Mouse (Mus musculus) kidney, embryonic 14.5 days (tissue): ENCODE measurements around the gene Akr1b8. TPM values are rescaled to one million over a fixed set of nuclear protein-coding genes. Genes with fewer than 3 reads are reported as not detected.
"Not testable (repeated sequence)": the region's sequence is repeated elsewhere in the genome, so short reads cannot be mapped to it uniquely, and the experiment has no call there.

Experiments
- ATAC-seq: fragments of 200-750 bp; cut with Nextera tagmentation; 2 replicates; pipeline ENCODE4 v1.8.0; 2017; ENCODE audit warnings: moderate number of reproducible peaks, mild to moderate bottlenecking, moderate TSS enrichment, moderate library complexity; ENCODE audit not compliant: low FRiP score, low TSS enrichment
- H3K27ac ChIP-seq: fragments of 300-500 bp; sonication (generic); 2 replicates; pipeline ENCODE4 v1.5.1; 2014; ENCODE audit warnings: low read depth, mild to moderate bottlenecking, low read length, moderate library complexity, mixed read lengths
- H3K27me3 ChIP-seq: fragments of 300-500 bp; sonication (generic); 2 replicates; pipeline ENCODE4 v1.6.1; 2014; ENCODE audit warnings: mild to moderate bottlenecking, low read length; ENCODE audit not compliant: control insufficient read depth, insufficient read depth
- H3K36me3 ChIP-seq: fragments of 300-500 bp; sonication (generic); 2 replicates; pipeline ENCODE4 v1.6.1; 2014; ENCODE audit warnings: low read length, mixed read lengths; ENCODE audit not compliant: control insufficient read depth, insufficient read depth
- H3K4me1 ChIP-seq: fragments of 300-500 bp; sonication (generic); 2 replicates; pipeline ENCODE4 v1.6.1; 2014; ENCODE audit warnings: low read length, mixed read lengths; ENCODE audit not compliant: control insufficient read depth, insufficient read depth
- H3K4me2 ChIP-seq: fragments of 300-500 bp; sonication (generic); replicated peaks from 2 replicates; pipeline ENCODE4 v1.6.1; 2014; ENCODE audit warnings: low read depth, mild to moderate bottlenecking, low read length
- H3K4me3 ChIP-seq: fragments of 300-500 bp; sonication (generic); 2 replicates; pipeline ENCODE4 v1.5.1; 2014; ENCODE audit warnings: mild to moderate bottlenecking, low read length
- H3K9ac ChIP-seq: fragments of 300-500 bp; sonication (generic); 2 replicates; pipeline ENCODE4 v1.6.1; 2014; ENCODE audit warnings: low read depth, mild to moderate bottlenecking, low read length, moderate library complexity
- H3K9me3 ChIP-seq: fragments of 300-500 bp; sonication (generic); 2 replicates; pipeline ENCODE4 v1.6.1; 2016; ENCODE audit warnings: low read length; ENCODE audit not compliant: control insufficient read depth
- WGBS: fragments of 180-500 bp; shearing (Covaris S2); extraction: QIAGEN DNeasy Blood & Tissue Kit; methylation state at CpG from one replicate; pipeline ENCODE4 v1.1.7; 2014; 5-methylcytosine and 5-hydroxymethylcytosine counted together
- polyA plus RNA-seq: library from polyadenylated mRNA; unstranded; fragments of >200 nt; fragmentation: Nextera tagmentation; extraction: Ambion mirVana; gene quantifications from 2 replicates; pipeline ENCODE4 v1.2.1, GENCODE M21; 2014

Gene Akr1b8
- polyA plus RNA-seq, 1 experiment from 2014 or later = 14.9 TPM

GRCm38 (mm10) chr6:34407403-34407802, 53.5 kb downstream of the Akr1b8 start:
- 81% methylated on average over 10 of the region's 10 CpGs for WGBS
- Histone ChIP-seq H3K4me1 (peaks cover 3% of the 10 kb centered on the region; the same call in 1 of the 2 replicates), H3K36me3 (no peaks in the 10 kb centered on the region), H3K27ac (no peak overlapping the region), H3K4me3 (no peak overlapping the region), H3K9me3 (peaks cover 3% of the 10 kb centered on the region; the same call in 1 of the 2 replicates), H3K9ac (no peak overlapping the region), H3K27me3 (no peaks in the 10 kb centered on the region), H3K4me2 (no peak overlapping the region)
- no peak for ATAC-seq

- H3K9me3 ChIP-seq = no peaks in the 10 kb centered on the region
- H3K4me1 ChIP-seq = peaks cover 3% of the 10 kb centered on the region; the same call in 1 of the 2 replicates
- WGBS = 17% methylated on average over 6 of the region's 6 CpGs
- H3K4me3 ChIP-seq = no peak within 1 kb of the TSS
- no peaks in the 10 kb centered on the region for H3K36me3 ChIP-seq
- ATAC-seq = no peak
- no peak within 1 kb of the TSS for H3K27ac ChIP-seq
- no peak within 1 kb of the TSS for H3K4me2 ChIP-seq
- no peak within 1 kb of the TSS for H3K9ac ChIP-seq
- H3K27me3 ChIP-seq = no peaks in the 10 kb centered on the region
These were observed 58.1 kb downstream of the Akr1b8 start, which contains the start of gene Akr1b7 for GRCm38 (mm10) chr6:34412023-34412422. TSS of gene Akr1b7 (plus strand) at chr6:34412334.

- no peaks in the 10 kb centered on the region for H3K36me3 ChIP-seq
- no peaks in the 10 kb centered on the region for H3K27me3 ChIP-seq
- H3K4me1 ChIP-seq = peaks cover 3% of the 10 kb centered on the region; the same call in 1 of the 2 replicates
- H3K4me3 ChIP-seq = no peak overlapping the region
- no peak overlapping the region for H3K4me2 ChIP-seq
- H3K9ac ChIP-seq = no peak overlapping the region
- H3K27ac ChIP-seq = no peak overlapping the region
- 83% methylated on average over 1 of the region's 1 CpGs for WGBS
- no peaks in the 10 kb centered on the region for H3K9me3 ChIP-seq
- ATAC-seq = no peak
These were observed 58.8 kb downstream of the Akr1b8 start for GRCm38 (mm10) chr6:34412688-34413087.

GRCm38 (mm10) chr6:34413386-34413785, 59.5 kb downstream of the Akr1b8 start:
- not testable (repeated sequence) for H3K4me3 ChIP-seq, H3K27me3 ChIP-seq, H3K27ac ChIP-seq, H3K4me2 ChIP-seq, H3K9ac ChIP-seq, H3K9me3 ChIP-seq, H3K36me3 ChIP-seq, ATAC-seq, H3K4me1 ChIP-seq
- 42% methylated on average over 1 of the region's 1 CpGs for WGBS

GRCm38 (mm10) chr6:34416521-34416920, 62.6 kb downstream of the Akr1b8 start:
- H3K36me3 ChIP-seq = no peaks in the 10 kb centered on the region
- H3K4me3 ChIP-seq = no peak overlapping the region
- WGBS = 93% methylated on average over 2 of the region's 2 CpGs
- no peak overlapping the region for H3K9ac ChIP-seq
- ATAC-seq = no peak
- H3K4me1 ChIP-seq = peaks cover 3% of the 10 kb centered on the region; the same call in 1 of the 2 replicates
- no peak overlapping the region for H3K27ac ChIP-seq
- no peaks in the 10 kb centered on the region for H3K9me3 ChIP-seq
- H3K27me3 ChIP-seq = no peaks in the 10 kb centered on the region
- no peak overlapping the region for H3K4me2 ChIP-seq

Other genes starting within 250 kb of the Akr1b8 start
- 28.4 and 64.8 TPM in 2 replicates for gene Slc35b4, start 177.0 kb upstream of the Akr1b8 start, polyA plus RNA-seq
- gene Akr1b3, start 36.6 kb upstream of the Akr1b8 start, polyA plus RNA-seq = 186 and 207 TPM in 2 replicates
- 24.2 and 27.6 TPM in 2 replicates for gene Akr1b10, start 30.1 kb downstream of the Akr1b8 start, polyA plus RNA-seq
- 32.1 and 33.8 TPM in 2 replicates for gene Akr1b7, start 58.2 kb downstream of the Akr1b8 start, polyA plus RNA-seq
- 32.3 and 42.3 TPM in 2 replicates for gene Bpgm, start 122.1 kb downstream of the Akr1b8 start, polyA plus RNA-seq
- 165 and 193 TPM in 2 replicates for gene Cald1, start 244.4 kb downstream of the Akr1b8 start, polyA plus RNA-seq